Mouse (Mus musculus): Measurements from ENCODE around the gene Ilk.
"Not testable (repeated sequence)": the region's sequence is repeated elsewhere in the genome, so short reads cannot be mapped to it uniquely, and the experiment has no call there.

The Ilk gene

DNA sequence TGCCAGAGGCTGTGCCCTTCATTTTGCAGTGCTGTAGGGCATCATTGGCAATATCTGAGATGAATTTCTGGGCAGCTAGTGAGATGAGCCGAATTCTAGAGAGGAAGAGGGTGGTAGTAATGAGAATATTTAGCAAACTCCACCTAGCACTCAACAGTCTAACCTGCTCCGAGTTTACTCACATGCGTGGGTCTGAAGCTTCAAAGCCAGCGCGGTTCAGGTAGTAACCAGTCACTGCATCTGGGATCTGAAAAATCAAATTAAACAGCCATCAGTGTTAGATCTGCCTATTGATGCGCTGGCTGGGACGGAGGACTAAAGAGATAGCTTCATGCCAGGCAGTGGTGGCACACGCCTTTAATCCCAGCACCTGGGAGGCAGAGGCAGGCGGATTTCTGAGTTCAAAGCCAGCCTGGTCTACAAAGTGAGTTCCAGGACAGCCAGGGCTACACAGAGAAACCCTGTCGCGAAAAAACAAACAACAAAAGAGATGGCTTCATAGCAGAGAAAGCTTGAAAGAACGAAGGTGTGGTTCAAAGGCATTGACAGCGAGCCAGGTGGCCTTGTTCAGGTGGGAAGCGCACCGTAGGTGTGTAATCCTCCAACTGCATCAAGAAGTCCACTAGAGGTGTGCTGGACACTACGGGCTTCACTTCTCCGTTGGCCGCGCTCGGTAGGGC, 7.0 kb downstream of the Ilk start:
- not testable (repeated sequence) for DNase-seq (ENCODE audit: low spot score in 2 of 2)

DNA sequence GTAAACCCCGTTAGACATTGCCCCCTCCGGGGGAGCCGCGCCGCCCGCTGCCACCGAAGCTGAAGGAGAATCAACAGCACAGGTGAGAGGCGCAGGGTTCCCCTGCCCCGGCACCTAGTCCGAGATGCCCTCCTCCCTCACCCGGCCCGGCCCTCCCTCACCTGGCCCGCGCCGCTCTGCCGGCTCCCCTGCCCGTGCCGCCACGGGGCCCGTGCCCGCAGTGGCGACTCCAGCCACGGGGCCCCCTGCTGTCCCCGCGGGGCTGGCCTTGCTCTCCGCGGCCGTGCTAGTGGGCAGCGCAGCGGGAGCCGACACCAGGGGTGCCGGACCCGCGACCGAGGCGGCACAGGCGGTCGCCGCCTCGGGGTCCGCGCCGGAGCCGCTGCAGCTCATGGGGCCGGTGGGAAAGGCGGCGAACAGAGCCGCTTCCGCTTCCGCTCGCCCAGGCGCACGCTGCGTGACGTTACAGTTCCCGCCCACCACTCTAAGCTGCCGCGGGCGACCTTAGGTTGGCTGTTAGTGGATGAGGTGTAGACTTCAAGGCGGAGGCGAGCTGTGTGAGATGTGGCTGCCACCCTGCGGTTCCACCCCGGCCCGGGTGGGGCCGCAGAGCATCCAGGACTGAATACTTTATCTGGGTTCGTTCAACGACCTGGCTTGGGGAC, 7.7 kb downstream of the Ilk start, which contains the start of gene Taf10:
Taf10 (minus strand) TSS at position 436 of the 665 bp plus-strand sequence.
- peak; percentile 90 to 91 for DNase-seq (ENCODE audit: low spot score in 2 of 2)

DNA sequence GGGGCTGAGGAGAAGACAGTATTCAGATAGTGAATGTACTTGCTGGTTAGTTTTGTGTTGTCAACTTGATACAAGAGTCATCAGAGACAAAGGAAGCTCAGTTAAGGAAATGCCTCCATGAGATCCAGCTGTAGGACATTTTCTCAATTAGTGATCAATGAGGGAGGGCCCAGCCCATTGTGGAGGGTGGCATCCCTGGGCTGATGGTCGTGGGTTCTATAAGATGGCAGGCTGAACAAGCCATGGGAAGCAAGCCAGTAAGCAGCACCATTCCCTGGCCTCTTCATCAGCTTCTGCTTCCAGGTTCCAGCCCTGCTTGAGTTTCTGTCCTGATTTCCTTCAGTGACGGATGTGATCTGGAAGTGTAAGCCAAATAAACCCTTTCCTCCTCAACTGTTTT, 11.4 kb downstream of the Ilk start:
- DNase-seq (ENCODE audit: low spot score in 2 of 2) = no peak

DNA sequence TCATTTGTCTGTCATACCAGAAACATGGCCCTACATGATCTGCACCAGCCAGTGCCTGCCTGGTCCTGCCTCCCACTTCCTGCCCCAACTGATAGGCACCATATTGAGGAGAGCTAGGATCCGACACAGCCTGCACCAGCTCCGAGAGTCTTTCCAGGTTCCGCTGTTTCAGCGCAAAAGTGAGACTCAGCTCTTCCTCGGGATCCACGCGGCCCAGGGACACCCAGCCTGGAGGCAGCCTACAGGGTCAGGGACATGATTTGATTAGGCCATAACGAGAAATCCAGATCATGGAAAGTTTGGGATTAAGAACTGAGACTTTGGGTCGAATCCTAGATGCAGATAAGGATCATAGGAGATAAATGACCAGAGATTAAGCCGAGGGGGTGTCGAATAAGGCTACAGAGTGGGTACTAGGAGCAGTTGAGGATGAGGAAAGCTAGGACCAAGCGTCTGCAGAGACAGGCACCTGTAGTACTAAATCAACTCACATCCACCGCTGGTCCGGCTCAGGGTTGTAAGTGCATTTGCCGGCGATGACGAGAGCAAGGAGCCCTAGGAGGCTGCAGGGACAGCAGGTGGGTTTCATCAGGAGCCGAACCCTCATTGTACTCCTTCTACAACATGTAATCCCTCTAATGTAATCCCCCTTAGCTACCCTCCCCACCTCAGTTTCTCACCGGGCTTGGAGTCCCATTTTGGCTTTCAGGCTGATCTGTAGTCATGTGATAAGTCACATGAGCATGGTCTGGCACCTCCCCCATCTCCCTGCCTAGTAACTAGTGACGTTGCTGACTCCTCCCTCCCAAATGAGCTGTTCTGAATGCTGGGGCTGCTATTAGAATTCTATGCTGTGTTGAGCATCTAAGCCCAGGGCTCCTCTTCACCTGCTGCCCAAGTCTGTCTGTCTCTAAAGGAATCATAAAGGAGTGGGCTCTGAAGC, 15.4 kb downstream of the Ilk start, which contains the start of gene Tpp1:
Tpp1 (minus strand) TSS at position 745 of the 943 bp plus-strand sequence.
- DNase-seq (ENCODE audit: low spot score in 2 of 2) = peak; percentile 95

DNA sequence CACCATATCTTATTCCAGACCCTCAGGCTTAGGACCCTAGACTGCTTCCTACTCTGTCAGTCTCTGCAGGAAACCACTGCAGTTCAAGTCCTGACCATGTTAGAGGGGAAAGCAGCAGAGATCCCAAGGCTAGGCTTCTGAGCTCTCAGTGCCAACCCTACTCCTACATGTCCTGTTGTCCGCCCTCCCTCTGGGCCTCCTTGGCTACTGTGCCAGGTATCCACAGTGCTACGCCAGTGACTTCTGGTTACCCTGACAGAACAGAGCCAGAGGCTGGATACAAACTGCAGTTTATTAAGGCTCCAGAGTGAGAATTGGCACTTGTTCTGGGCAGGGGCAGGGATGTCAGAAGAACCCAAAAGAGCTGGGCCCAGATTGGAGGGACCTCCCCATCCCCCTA, 16.3 kb downstream of the Ilk start:
- no peak for DNase-seq (ENCODE audit: low spot score in 2 of 2)

DNA sequence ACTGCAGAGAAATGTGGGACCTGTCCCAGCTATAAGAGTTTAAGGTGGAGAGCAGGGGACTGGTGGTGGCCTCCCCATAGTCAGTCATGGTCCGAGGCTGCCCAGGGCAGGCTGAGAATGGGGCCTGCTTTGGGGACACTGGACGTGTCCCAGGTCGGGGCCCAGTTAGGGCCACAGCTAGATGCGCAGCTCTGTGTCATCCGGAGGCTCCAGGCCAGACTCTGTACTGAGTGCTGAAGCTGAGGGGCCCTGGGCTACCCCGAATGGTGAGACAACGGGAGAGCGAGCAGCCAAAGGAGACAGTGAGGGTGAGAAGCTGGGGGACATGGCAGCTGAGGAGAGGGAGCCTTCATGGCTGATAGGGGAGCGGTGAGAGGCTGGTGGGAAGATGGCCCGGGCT, 16.9 kb downstream of the Ilk start:
- no peak for DNase-seq (ENCODE audit: low spot score in 2 of 2)

DNA sequence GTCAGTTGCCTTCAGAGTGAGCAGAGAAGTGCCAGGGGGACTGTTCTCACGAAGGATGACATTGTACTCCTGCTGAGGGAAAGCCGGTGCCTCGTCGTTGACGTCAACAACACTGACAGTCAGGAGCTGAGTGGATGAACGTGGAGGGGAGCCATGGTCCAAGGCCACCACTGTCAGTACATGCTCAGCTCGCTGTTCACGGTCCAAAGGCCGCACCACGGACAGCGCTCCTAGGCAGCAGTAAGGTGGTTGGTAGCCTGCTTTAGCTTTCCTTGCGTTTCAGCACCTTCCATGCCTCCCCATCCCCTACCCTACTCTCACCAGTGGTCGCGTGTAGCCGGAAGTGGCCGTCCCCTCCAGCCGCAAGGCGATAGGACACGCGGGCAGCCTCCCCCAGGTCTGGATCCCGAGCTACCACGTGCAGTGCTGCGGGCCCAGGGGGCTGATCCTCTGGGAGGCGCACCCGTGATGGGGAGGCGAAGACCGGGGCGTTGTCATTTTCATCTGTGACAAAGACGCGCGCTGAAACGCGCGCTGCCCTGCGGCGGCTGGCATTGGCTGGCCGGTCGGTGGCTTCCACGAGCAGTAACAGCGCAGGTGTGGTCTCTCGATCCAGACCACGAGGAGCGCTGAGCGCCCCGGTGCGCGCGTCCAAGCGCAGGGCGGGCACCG, 25.6 kb downstream of the Ilk start:
- no peak for DNase-seq (ENCODE audit: low spot score in 2 of 2)

DNA sequence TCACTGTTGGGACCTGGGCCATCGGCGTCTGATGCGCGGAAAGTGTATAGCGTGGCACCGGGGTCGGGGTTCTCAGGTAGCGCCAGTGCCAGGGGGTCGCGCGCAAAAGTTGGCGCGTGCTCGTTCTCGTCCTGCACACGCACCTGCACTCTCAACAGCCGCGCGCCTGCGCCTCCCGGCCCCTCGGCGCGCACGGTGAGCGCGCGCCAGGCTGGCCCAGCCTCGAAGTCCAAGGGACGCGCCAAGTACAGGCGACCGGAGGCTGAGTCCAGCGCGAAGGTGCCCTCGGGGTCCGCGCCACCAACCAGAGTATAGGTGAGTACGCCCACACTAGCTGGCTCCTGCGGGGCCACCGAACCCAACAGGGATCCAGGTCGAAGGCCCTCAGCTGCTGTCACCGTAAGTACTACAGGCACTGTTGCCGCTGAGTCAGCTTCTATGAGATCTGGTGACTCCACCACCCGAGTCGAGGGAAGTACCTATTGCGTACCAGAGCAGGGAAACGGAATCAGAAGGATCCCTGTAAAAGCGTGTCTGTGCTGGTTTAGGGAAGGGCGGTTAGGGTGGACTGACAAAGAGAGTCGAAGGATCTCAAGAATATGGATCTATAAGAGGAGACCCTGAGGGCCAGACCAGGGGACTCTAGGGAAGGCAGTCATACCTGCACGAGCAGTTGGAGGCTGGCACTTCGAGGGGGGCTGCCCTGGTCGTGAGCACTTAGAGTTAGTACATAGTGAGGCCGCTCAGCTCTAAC, 26.3 kb downstream of the Ilk start:
- no peak for DNase-seq (ENCODE audit: low spot score in 2 of 2)

DNA sequence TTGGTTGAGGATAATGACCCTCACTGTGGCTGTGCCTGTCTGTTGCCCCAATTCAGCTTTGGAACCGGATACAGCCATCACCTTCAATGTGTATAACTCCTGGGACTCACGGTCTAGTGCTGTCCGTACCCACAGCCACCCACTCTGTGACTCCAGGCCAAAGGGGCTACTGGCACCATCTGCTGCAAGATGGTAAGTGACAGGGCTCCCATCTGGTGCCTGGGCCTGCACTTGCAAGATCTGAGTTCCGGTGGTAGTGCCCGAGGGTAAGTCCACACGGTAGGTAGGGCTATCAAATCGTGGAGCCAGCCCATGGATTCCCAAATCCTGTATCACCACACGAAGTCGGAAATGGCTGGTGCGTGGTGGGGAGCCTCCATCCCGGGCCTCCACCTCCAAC, 27.9 kb downstream of the Ilk start:
- no peak for DNase-seq (ENCODE audit: low spot score in 2 of 2)

DNA sequence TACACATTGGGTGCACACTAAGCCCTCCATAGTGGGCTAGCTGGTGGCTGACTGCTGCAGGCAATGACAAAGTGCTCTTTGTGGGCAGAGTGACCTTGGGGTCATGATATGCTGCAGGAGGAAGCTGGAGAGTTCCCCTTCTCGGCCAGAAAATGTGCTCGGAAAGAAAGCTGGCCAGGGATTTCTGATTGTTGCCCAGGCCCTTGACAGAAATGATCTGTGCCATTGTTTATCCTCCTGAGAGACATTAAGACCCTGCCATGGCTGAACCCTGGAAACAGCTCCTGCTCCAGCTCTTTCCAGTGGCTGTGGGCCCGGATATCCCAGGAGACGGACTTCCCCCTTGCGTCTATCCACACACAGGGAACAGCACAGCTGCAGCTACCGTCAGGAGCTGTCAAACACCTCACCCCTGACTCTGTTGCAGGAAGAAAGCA, 31.4 kb downstream of the Ilk start:
- no peak for DNase-seq (ENCODE audit: low spot score in 2 of 2)

DNA sequence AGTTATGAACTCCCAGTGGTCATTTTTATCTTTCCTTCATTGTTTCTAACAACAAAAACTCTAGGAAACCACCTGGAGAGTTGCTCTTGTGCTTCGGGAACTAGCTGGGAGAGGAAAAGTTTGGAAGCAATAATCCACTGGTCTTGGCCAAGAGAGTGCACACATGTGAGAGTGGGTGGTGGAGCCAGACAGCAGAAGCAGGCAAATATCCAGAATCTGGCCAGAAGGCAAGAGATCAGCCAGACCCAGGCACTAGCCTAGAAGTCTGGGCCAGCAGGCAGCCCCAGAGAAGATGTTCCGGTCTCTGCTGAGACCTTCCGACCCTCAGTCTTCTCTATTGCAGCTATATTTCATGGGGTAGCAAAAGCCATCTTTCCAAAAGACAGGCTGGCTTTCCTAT, 33.6 kb downstream of the Ilk start:
- no peak for DNase-seq (ENCODE audit: low spot score in 2 of 2)

DNA sequence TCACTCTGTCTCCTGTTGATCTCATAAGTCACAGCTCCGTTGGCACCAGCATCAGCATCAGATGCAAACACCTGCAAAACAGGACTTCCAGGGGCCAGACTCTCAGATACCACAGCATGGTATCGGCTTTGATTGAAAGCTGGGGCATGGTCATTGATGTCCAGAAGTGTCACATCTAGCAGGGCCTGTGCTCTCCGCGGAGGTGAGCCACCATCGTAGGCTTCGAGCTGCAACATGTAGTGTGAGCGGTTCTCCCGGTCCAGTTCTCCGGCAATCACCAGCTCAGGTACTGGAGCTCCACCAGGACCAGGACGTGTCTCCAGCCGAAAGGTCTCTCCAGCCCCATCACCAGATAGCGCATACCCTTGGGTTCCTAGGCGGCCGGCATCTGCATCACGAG, 35.9 kb downstream of the Ilk start:
- DNase-seq (ENCODE audit: low spot score in 2 of 2) = no peak

DNA sequence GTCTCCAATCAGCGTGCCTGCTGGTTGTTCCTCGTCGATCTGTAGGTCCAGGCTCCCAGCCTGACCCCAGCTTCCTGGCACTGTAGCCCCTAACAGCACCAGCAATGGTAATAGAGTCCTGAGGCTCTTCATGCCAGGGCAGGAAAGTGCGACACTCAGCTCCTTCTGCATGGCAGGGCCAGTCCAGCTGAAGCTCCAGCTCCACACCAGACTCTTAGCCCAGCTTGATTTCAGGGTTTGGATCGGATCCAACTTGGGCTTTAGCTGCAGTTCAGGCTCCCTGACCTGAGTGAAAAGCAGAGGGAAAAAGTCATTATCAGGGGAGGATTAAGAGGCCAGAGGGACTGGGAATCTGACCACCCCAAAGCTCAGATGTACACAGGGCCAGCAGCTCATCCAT, 36.6 kb downstream of the Ilk start:
- no peak for DNase-seq (ENCODE audit: low spot score in 2 of 2)

DNA sequence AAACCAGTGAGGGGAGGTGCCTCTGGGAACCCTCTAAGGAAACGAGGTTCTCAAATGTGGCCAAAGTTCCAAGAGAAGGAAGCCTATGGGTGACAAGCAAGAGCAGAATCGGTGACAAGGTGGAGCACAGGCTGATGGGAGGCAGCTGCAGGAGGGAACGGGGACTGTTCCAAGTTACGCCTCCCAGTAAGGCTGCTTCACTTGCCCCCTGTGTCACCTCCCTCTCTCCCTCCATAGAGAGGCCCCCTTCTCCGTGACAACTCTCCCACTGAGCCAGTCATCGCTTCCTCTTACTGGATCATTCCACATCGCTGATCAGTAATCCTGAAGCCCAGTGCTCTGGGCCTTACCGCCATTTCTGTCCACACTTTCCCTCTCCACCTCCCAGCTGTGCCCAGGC, 38.3 kb downstream of the Ilk start:
- DNase-seq (ENCODE audit: low spot score in 2 of 2) = no peak

DNA sequence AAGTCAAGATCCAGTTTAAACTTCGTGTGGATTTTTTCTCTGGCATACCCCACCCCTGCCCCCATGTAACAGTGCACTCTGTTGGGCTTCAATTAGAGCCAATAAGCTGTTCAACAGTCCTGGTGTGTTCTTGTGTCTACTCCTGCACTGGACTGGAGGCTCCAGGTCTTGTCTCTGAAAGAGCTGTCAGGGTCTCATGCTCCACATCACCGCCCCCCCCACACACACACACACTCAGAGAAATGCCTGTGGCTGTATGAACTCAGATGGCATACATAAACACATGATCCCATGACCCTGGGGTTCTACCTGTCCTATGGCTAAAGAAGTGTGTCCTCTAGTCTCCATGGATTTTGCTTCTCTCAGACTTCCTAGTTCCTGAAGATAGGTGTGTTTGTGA, 39.6 kb downstream of the Ilk start:
- DNase-seq (ENCODE audit: low spot score in 2 of 2) = no peak

DNA sequence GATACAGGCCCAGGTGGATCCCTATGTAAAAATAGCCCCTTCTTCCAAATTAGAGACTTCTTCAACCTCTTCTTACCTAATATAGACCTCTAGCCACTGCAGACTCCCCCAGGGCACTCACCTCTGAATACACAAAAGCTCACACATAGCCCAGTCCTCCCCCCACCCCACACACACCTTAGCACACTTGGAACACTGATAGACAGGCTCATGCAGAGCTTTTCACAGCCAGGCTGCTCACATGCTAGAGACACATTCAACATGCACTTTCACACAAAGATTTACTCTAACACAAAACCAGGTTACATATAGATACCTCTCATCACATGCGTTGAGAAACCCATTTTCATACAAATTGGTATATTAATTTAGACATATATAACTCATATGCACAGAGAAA, 40.9 kb downstream of the Ilk start:
- no peak for DNase-seq (ENCODE audit: low spot score in 2 of 2)

DNA sequence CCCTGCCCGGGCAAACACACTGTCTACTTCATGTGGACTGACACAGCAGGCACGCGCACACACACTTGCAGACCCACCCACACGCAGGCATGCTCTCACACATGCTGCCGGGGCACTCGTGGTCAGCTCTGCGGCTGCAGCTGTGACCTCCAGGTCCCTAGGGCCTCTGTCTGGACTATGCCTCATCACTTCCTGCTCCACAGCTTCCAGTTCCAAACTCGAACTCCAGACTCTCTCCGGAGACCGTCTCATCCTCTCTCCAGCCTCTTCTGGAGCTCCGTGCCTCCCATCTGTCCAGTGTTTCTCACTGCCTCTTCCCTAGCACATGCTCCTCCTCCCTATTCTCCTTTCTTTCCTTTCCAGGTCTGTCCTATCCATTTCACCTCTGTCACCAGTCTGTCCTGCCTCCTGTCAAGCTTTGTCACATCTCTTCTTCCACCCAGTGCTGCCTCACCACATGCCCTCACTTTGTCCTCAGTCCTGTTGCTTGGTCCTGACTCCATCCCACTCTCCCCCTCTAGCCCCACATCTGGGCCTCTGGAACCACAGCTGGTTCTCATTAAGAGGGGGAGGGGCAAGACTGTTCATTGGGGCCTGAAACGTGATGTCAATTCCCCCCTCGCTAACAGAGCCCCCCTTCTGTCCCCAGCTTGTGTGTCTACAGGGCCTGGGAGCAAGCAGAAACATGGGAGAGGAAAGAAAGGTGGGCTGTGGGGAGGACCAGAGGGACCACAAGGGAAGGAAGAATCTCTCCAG, 41.6 kb downstream of the Ilk start:
- peak in 1 of 2 experiments; percentile 16 for DNase-seq (ENCODE audit: low spot score in 2 of 2)

DNA sequence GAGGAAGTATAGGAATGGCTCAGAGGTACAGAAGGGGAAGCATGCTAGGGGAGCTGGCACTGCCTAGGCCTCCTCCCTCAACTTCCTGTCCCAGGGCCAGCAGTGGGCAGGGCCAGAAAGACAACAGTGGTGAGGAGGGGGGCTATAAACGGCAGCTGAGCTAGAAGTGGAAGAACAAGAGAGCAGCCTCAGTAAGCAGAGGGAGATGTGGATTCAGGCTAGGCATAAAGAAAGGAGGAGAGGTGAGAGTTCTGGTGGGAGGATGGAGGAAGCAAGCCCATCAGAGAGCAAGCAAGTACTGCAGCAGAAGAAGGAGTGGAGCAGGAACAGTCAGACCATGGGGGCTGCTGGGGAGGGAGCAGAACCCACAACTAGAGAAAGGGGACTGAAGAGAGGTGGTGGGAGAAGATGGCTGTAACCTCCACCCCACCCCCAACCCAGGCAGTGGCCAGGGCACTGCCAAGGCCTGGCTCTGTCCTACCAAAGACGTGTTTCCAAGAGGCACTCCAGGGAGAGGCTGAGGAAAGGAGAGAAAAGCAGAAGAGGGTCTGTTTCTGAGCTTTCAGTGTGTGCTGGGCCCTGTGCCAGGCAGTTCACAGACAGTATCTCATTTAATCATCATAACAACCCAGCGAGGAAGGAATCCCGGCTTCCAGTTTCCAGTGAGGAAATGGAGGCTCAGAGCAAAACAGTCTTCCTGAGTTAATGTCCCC, 42.3 kb downstream of the Ilk start:
- peak in 1 of 2 experiments; percentile 4 for DNase-seq (ENCODE audit: low spot score in 2 of 2)

DNA sequence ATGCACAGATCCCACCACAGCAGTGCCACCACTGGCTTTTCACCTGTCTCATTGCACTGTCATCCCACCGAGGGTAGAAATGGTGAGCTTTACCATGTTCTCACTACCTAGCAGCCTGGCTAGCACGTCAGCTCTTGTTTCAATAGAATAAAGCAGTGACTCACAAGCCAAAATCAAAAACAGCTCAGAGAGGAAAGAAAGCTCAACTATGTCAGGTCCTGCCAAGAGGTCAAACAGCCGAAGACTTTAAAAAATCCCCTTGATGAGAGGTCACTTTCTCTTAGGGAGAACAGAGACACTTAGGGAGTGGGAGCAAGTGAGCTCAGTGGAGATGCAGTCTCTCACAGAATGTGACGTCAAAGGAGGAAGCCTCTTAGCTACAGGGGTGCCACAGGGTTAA, 47.5 kb downstream of the Ilk start:
- no peak for DNase-seq (ENCODE audit: low spot score in 2 of 2)

DNA sequence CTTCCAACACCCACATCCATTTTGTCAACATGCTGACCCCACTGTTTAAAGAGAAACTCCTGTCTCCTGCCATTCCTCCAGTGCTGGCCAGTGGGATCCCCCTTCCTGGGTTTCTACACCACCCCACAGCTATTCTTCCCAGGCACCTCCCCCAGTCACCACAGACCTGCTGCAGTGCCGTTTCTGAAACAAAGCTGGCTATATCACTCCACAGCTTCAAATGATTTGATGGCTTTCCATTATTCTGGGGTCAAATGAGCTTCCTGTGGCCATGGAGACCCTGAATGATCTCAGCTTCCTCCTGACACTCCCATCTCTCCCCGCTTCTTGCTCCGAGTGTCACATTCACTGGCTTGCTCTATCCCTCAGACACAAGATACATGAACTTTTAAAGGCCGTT, 48.2 kb downstream of the Ilk start:
- no peak for DNase-seq (ENCODE audit: low spot score in 2 of 2)
